In the genomic region with DNA sequence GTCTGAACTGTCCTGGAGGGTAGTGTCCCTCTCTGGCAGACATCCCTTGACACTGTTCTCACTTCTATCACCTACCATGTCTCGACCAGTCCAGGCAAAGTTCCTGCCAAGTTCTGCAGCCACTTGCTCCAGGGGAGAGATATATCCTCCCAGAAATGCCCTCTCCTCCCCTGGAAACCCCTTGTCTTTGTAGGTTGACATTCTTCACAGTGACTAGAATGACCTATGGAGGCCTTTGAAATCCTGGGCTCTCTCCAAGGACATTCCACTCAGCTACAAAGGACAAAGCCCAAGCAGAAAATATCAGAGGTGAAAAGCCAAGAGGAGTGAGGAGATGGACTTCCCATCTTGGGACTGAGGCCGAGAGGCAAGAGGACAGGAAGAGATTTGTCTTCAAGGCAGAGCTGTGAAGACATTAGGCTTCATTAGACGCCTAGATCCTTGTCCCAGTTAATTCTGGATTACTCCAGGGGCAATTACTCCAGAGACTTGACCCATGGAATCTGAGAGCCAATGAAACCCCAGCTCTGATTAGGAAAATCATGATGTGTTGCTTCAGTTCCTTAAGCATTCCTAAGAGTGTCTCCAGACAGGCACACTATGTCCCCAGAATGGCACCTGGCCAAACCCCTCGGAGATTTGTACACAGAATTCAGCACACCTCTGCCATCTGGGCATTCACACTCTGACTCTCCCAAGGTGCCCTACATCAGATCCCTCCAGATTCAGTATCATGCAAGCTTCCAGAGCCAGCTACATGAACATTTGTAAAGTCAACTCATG, we compare ENCODE assay signal across 17 mouse cellular contexts. TPM values are rescaled to one million over a fixed set of nuclear protein-coding genes. Genes with fewer than 3 reads are reported as not detected.
DNase-seq lines count a peak whose midpoint lies in the region; ATAC-seq and TF ChIP-seq lines count a peak whose summit lies in the region.
"Had no signal": no experiment of that assay in that cellular context is flagged by ENCODE, and none has a peak within 500 bp of the region (broad histone marks: within the 10 kb centered on the region; RNA-seq: fewer than 3 reads in every experiment).

No protein-coding gene starts in this region.

- H3K27ac ChIP-seq in cerebellum, adult 2 months (ENCODE audit: insufficient read depth, low read length) = no peak overlapping the region
- H3K27ac ChIP-seq in kidney, embryonic 16.5 days (ENCODE audit: low read length) = no peak overlapping the region
- H3K27ac ChIP-seq: forebrain, embryonic 13.5 days; hindbrain, embryonic 10.5 days had no signal

- no peak overlapping the region for H3K9ac ChIP-seq in kidney, embryonic 16.5 days (replicated peaks; ENCODE audit: low read length)
- H3K9ac ChIP-seq: forebrain, embryonic 13.5 days had no signal

- peaks cover 17% of the 10 kb centered on the region for H3K4me1 ChIP-seq in cerebellum, adult 2 months (ENCODE audit: control insufficient read depth, insufficient read depth, low read length)
- peaks cover 36% of the 10 kb centered on the region for H3K4me1 ChIP-seq in kidney, embryonic 16.5 days (ENCODE audit: insufficient read depth, low read length)
- H3K4me1 ChIP-seq: forebrain, embryonic 13.5 days; megakaryocyte, embryonic 14.5 days had no signal

- peak; percentile 35 to 43 for DNase-seq in cerebellum, adult 2 months
- no peak for DNase-seq in cerebellum, postnatal 4 days (ENCODE audit: low spot score in 2 of 2)
- peak; percentile 33 to 54 for DNase-seq in kidney, adult 8-10 months
- DNase-seq in adrenal gland, postnatal 36 days = peak; percentile 37 to 44
- DNase-seq in kidney, postnatal 36 days = peak; percentile 46 to 83
- no peak for DNase-seq in spleen, postnatal 36 days (ENCODE audit: low spot score in 2 of 2)
- DNase-seq in liver = no peak
- DNase-seq: B cell, adult 2 months; layer of hippocampus, postnatal 36 days; right cerebral cortex, adult 18-20 months had no signal

- no peak for ATAC-seq in kidney, embryonic 16.5 days (ENCODE audit: low FRiP score, low TSS enrichment)
- ATAC-seq: activated CD4-positive, CD25-positive, alpha-beta regulatory T cell, adult 4 months; forebrain, embryonic 13.5 days; midbrain, embryonic 16.5 days; Patski had no signal

- H3K27me3 ChIP-seq in cerebellum, adult 2 months (ENCODE audit: control insufficient read depth, insufficient read depth, low read length) = no peaks in the 10 kb centered on the region
- H3K27me3 ChIP-seq in kidney, embryonic 16.5 days (ENCODE audit: insufficient read depth, low read length) = no peaks in the 10 kb centered on the region
- H3K27me3 ChIP-seq: forebrain, embryonic 13.5 days; Patski had no signal

- TF ChIP-seq CTCF in cerebellum, adult 2 months (IDR thresholded peaks at IDR 0.05; ENCODE audit: borderline replicate concordance, insufficient read depth, low read depth, low read length) = no peak

- H3K9me3 ChIP-seq in kidney, embryonic 16.5 days (ENCODE audit: low read length) = no peaks in the 10 kb centered on the region
- H3K9me3 ChIP-seq: forebrain, embryonic 13.5 days; hindbrain, embryonic 10.5 days had no signal

- no peak for TF ChIP-seq POLR2A in cerebellum, adult 2 months (IDR thresholded peaks at IDR 0.05; ENCODE audit: borderline replicate concordance, insufficient read depth, low read length)

- H3K4me3 ChIP-seq in cerebellum, adult 2 months (replicated peaks; ENCODE audit: insufficient read depth, low read depth, low read length) = no peak overlapping the region
- no peak overlapping the region for H3K4me3 ChIP-seq in kidney, embryonic 16.5 days (ENCODE audit: low read length)
- H3K4me3 ChIP-seq: forebrain, embryonic 13.5 days; hindbrain, embryonic 10.5 days; megakaryocyte, embryonic 14.5 days had no signal

- no peak overlapping the region for H3K4me2 ChIP-seq in kidney, embryonic 16.5 days (replicated peaks; ENCODE audit: low read depth, low read length)
- H3K4me2 ChIP-seq: forebrain, embryonic 13.5 days had no signal

- H3K36me3 ChIP-seq in kidney, embryonic 16.5 days (ENCODE audit: insufficient read depth, low read length) = no peaks in the 10 kb centered on the region

- 46% methylated on average over 4 of the region's 4 CpGs for WGBS in cerebellum, adult 2 months
- WGBS in kidney, embryonic 16.5 days = 60% methylated on average over 4 of the region's 4 CpGs

RNA-seq across cellular contexts. Expression of gene Chst15, which starts 20.2 kb away (rescaled TPM):
- 15.4 and 17.2 TPM in 2 replicates for polyA plus RNA-seq in cerebellum, adult 2 months (2012; rRNA removed)
- polyA plus RNA-seq in kidney, embryonic 16.5 days (2015; fragmentation: Nextera tagmentation; extraction: Ambion mirVana) = 19.7 and 21.0 TPM in 2 replicates
- 10 to 100 TPM; 38.9 to 58.6 TPM for total RNA-seq in adrenal gland, postnatal 36 days (2021)

Comparison
In these comparisons a context has a peak if more than half of its experiments do, and no peak if none do; other contexts are left out.
1. DNase-seq: peak in cerebellum, adult 2 months (2 of 2), kidney, adult 8-10 months (2 of 2), adrenal gland, postnatal 36 days (2 of 2) and kidney, postnatal 36 days (2 of 2); none in cerebellum, postnatal 4 days (0 of 2), spleen, postnatal 36 days (0 of 2) and liver (single experiment).